13 mouse cellular contexts compared by ENCODE assay signal in the genomic region with DNA sequence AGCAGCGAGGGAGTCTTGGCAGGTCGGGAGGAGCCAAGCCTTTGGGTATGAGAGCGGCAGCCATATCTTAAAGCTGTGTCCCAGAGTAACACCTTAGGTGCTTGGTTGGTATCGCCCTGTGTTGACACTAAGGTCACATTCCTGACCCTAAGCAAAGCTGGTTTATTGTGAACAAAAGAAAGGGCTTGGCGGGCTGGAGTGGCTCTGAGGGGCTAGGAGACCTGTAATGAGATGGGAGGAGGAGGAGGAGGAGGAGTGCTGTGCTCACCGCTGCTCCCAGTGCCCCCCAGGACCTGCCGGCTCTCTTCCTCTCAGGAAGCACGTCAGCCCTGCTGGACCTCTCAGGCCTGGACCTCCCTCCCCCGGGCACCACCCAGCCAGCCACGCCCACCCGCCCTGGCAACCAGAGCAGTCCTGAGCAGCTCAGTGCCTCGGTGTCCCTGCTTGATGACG. TPM values are rescaled to one million over a fixed set of nuclear protein-coding genes. Genes with fewer than 3 reads are reported as not detected.
DNase-seq lines count a peak whose midpoint lies in the region; ATAC-seq and TF ChIP-seq lines count a peak whose summit lies in the region.
"Had no signal": no experiment of that assay in that cellular context is flagged by ENCODE, and none has a peak within 500 bp of the region (broad histone marks: within the 10 kb centered on the region; RNA-seq: fewer than 3 reads in every experiment).

No protein-coding gene starts in this region.

- H3K4me2 ChIP-seq in forebrain, embryonic 11.5 days (ENCODE audit: low read depth, low read length, severe bottlenecking): no peak overlapping the region
- H3K4me2 ChIP-seq in kidney, postnatal 0 days (ENCODE audit: low read length): no peak overlapping the region
- H3K4me2 ChIP-seq in limb, embryonic 11.5 days (ENCODE audit: low read depth, severe bottlenecking): no peak overlapping the region
- H3K4me2 ChIP-seq: limb, embryonic 15.5 days had no signal

- H3K27ac ChIP-seq in forebrain, embryonic 10.5 days: peak overlapping the region; percentile 74
- no peak overlapping the region for H3K27ac ChIP-seq in forebrain, embryonic 11.5 days (ENCODE audit: low read depth, low read length)
- no peak overlapping the region for H3K27ac ChIP-seq in kidney, postnatal 0 days
- 0 out of 2 replicates have a peak overlapping the region, but pooled peaks have one; percentile 30 for H3K27ac ChIP-seq in limb, embryonic 11.5 days (replicated peaks; ENCODE audit: low read depth, low read length)
- H3K27ac ChIP-seq: limb, embryonic 15.5 days had no signal

- peaks cover 49% of the 10 kb centered on the region for H3K4me1 ChIP-seq in forebrain, embryonic 10.5 days
- peaks cover 7% of the 10 kb centered on the region for H3K4me1 ChIP-seq in forebrain, embryonic 11.5 days (replicated peaks; ENCODE audit: control insufficient read depth, insufficient read depth, low read length)
- peaks cover 7% of the 10 kb centered on the region for H3K4me1 ChIP-seq in kidney, postnatal 0 days (replicated peaks; ENCODE audit: insufficient read depth, low read length)
- 0 out of 2 replicates have a peak, but pooled peaks cover 2% of the 10 kb centered on the region for H3K4me1 ChIP-seq in limb, embryonic 11.5 days (ENCODE audit: control insufficient read depth, insufficient read depth, low read length)

- no peak overlapping the region for H3K9ac ChIP-seq in forebrain, embryonic 11.5 days (ENCODE audit: low read length)
- no peak overlapping the region for H3K9ac ChIP-seq in kidney, postnatal 0 days (ENCODE audit: low read depth, low read length)
- H3K9ac ChIP-seq in limb, embryonic 11.5 days (ENCODE audit: low read length): no peak overlapping the region
- H3K9ac ChIP-seq: limb, embryonic 15.5 days had no signal

- WGBS in forebrain, embryonic 10.5 days: 26% methylated on average over 13 of the region's 13 CpGs
- 19% methylated on average over 13 of the region's 13 CpGs for WGBS in forebrain, embryonic 11.5 days
- WGBS in kidney, postnatal 0 days: 30% methylated on average over 13 of the region's 13 CpGs
- 39% methylated on average over 13 of the region's 13 CpGs for WGBS in limb, embryonic 11.5 days

- no peak for TF ChIP-seq CTCF in kidney, postnatal 0 days (IDR thresholded peaks at IDR 0.05; ENCODE audit: low read depth)

- peaks cover 97% of the 10 kb centered on the region for H3K36me3 ChIP-seq in forebrain, embryonic 10.5 days (replicated peaks)
- H3K36me3 ChIP-seq in forebrain, embryonic 11.5 days (ENCODE audit: control insufficient read depth, insufficient read depth, low read length): peaks cover 7% of the 10 kb centered on the region; the same call in 1 of the 2 replicates
- peaks cover 69% of the 10 kb centered on the region for H3K36me3 ChIP-seq in kidney, postnatal 0 days (ENCODE audit: insufficient read depth, low read length)
- H3K36me3 ChIP-seq in limb, embryonic 11.5 days (ENCODE audit: control insufficient read depth, insufficient read depth, low read length): peaks cover 31% of the 10 kb centered on the region

- peak overlapping the region; percentile 9; the same call in 1 of the 2 replicates for H3K4me3 ChIP-seq in forebrain, embryonic 10.5 days
- H3K4me3 ChIP-seq in forebrain, embryonic 11.5 days (ENCODE audit: low read depth, low read length): no peak overlapping the region
- H3K4me3 ChIP-seq in kidney, postnatal 0 days (replicated peaks; ENCODE audit: low read depth, low read length): no peak overlapping the region
- H3K4me3 ChIP-seq in limb, embryonic 11.5 days (ENCODE audit: low read depth, low read length): no peak overlapping the region
- H3K4me3 ChIP-seq: limb, embryonic 15.5 days had no signal

- H3K27me3 ChIP-seq in forebrain, embryonic 10.5 days (ENCODE audit: poor library complexity, severe bottlenecking): no peaks in the 10 kb centered on the region
- no peaks in the 10 kb centered on the region for H3K27me3 ChIP-seq in forebrain, embryonic 11.5 days (ENCODE audit: control insufficient read depth, insufficient read depth, low read length)
- H3K27me3 ChIP-seq in kidney, postnatal 0 days (ENCODE audit: insufficient read depth, low read length): no peaks in the 10 kb centered on the region
- H3K27me3 ChIP-seq in limb, embryonic 11.5 days (ENCODE audit: control insufficient read depth, insufficient read depth, low read length): no peaks in the 10 kb centered on the region
- H3K27me3 ChIP-seq: limb, embryonic 15.5 days had no signal

- H3K9me3 ChIP-seq in forebrain, embryonic 10.5 days: no peaks in the 10 kb centered on the region
- H3K9me3 ChIP-seq in forebrain, embryonic 11.5 days (ENCODE audit: control insufficient read depth, low read length): no peaks in the 10 kb centered on the region
- no peaks in the 10 kb centered on the region for H3K9me3 ChIP-seq in kidney, postnatal 0 days (replicated peaks; ENCODE audit: low read length)
- H3K9me3 ChIP-seq in limb, embryonic 11.5 days (ENCODE audit: control insufficient read depth, low read length): no peaks in the 10 kb centered on the region
- H3K9me3 ChIP-seq: limb, embryonic 15.5 days had no signal

- no peak for ATAC-seq in forebrain, embryonic 11.5 days (replicated peaks; ENCODE audit: low FRiP score)
- 0 out of 2 replicates have a peak, but pooled peaks have one; percentile 24 for ATAC-seq in kidney, postnatal 0 days (replicated peaks; ENCODE audit: low FRiP score, low read depth)
- ATAC-seq in limb, embryonic 11.5 days (ENCODE audit: insufficient number of reproducible peaks, low FRiP score, low TSS enrichment, low read depth): no peak
- ATAC-seq: forebrain, embryonic 14.5 days had no signal

- peak; percentile 30 for DNase-seq in forebrain, embryonic 10.5 days (ENCODE audit: extremely low spot score, low spot score)
- DNase-seq in forebrain, embryonic 11.5 days (ENCODE audit: low spot score): no peak
- peak; percentile 24 for DNase-seq in kidney, postnatal 0 days (ENCODE audit: low spot score)
- no peak for DNase-seq in kidney, postnatal 14 days
- DNase-seq in limb, embryonic 11.5 days (ENCODE audit: low spot score): no peak
- peak; percentile 61 for DNase-seq in lung, postnatal 36 days
- DNase-seq in thymus, postnatal 4 days: no peak
- DNase-seq in c-Kit-positive CD71-positive TER-119-positive erythroid progenitor cells, embryonic 14.5 days (ENCODE audit: low spot score): no peak
- DNase-seq: retina, postnatal 1 day had no signal

RNA-seq across cellular contexts. Expression of gene Gm49510, which starts 10.0 kb away (rescaled TPM):
- polyA plus RNA-seq in forebrain, embryonic 10.5 days (2016; fragmentation: Nextera tagmentation; extraction: Ambion mirVana): 0.23 and 0.35 TPM in 2 replicates
- 0.13 TPM in 1 of 2 replicates, not detected in the other for polyA plus RNA-seq in forebrain, embryonic 11.5 days (2014; fragmentation: Nextera tagmentation; extraction: Ambion mirVana)
- 0.30 TPM in 1 of 2 replicates, not detected in the other for polyA plus RNA-seq in kidney, postnatal 0 days (2015; fragmentation: Nextera tagmentation; extraction: Ambion mirVana)
- 0.92 and 1.0 TPM in 2 replicates for polyA plus RNA-seq in limb, embryonic 11.5 days (2014; fragmentation: Nextera tagmentation; extraction: Ambion mirVana)
- polyA plus RNA-seq: forebrain, embryonic 14.5 days; heart, embryonic 14.5 days; testis, adult 2 months had no signal

RNA-seq across cellular contexts. Expression of gene Sh3bp1, which starts 10.1 kb away (rescaled TPM):
- polyA plus RNA-seq in forebrain, embryonic 10.5 days (2016; fragmentation: Nextera tagmentation; extraction: Ambion mirVana): 21.0 and 21.5 TPM in 2 replicates
- polyA plus RNA-seq in forebrain, embryonic 11.5 days (2014; fragmentation: Nextera tagmentation; extraction: Ambion mirVana): 15.8 and 17.3 TPM in 2 replicates
- 19.6 and 24.6 TPM in 2 replicates for polyA plus RNA-seq in kidney, postnatal 0 days (2015; fragmentation: Nextera tagmentation; extraction: Ambion mirVana)
- 45.0 and 50.9 TPM in 2 replicates for polyA plus RNA-seq in limb, embryonic 11.5 days (2014; fragmentation: Nextera tagmentation; extraction: Ambion mirVana)

RNA-seq across cellular contexts. Expression of gene Gga1, which starts 12.4 kb away (rescaled TPM):
- 46.8 and 52.6 TPM in 2 replicates for polyA plus RNA-seq in forebrain, embryonic 10.5 days (2016; fragmentation: Nextera tagmentation; extraction: Ambion mirVana)
- 45.0 and 47.8 TPM in 2 replicates for polyA plus RNA-seq in forebrain, embryonic 11.5 days (2014; fragmentation: Nextera tagmentation; extraction: Ambion mirVana)
- 41.5 and 42.8 TPM in 2 replicates for polyA plus RNA-seq in kidney, postnatal 0 days (2015; fragmentation: Nextera tagmentation; extraction: Ambion mirVana)
- polyA plus RNA-seq in limb, embryonic 11.5 days (2014; fragmentation: Nextera tagmentation; extraction: Ambion mirVana): 30.9 and 32.7 TPM in 2 replicates

RNA-seq across cellular contexts. Expression of gene Pdxp, which starts 24.3 kb away (rescaled TPM):
- 26.1 and 26.9 TPM in 2 replicates for polyA plus RNA-seq in forebrain, embryonic 10.5 days (2016; fragmentation: Nextera tagmentation; extraction: Ambion mirVana)
- 37.2 and 49.2 TPM in 2 replicates for polyA plus RNA-seq in forebrain, embryonic 11.5 days (2014; fragmentation: Nextera tagmentation; extraction: Ambion mirVana)
- 7.1 and 7.8 TPM in 2 replicates for polyA plus RNA-seq in kidney, postnatal 0 days (2015; fragmentation: Nextera tagmentation; extraction: Ambion mirVana)
- polyA plus RNA-seq in limb, embryonic 11.5 days (2014; fragmentation: Nextera tagmentation; extraction: Ambion mirVana): 38.2 and 39.6 TPM in 2 replicates

RNA-seq across cellular contexts. Expression of gene Lgals2, which starts 34.1 kb away (rescaled TPM):
- not detected in 2 replicates for polyA plus RNA-seq in forebrain, embryonic 10.5 days (2016; fragmentation: Nextera tagmentation; extraction: Ambion mirVana)
- not detected in 2 replicates for polyA plus RNA-seq in forebrain, embryonic 11.5 days (2014; fragmentation: Nextera tagmentation; extraction: Ambion mirVana)
- 0.91 and 1.2 TPM in 2 replicates for polyA plus RNA-seq in kidney, postnatal 0 days (2015; fragmentation: Nextera tagmentation; extraction: Ambion mirVana)
- polyA plus RNA-seq in limb, embryonic 11.5 days (2014; fragmentation: Nextera tagmentation; extraction: Ambion mirVana): not detected in 2 replicates
- polyA plus RNA-seq: forebrain, embryonic 14.5 days; heart, embryonic 14.5 days had no signal

Comparison
In these comparisons a context has a peak if more than half of its experiments do, and no peak if none do; other contexts are left out.
1. DNase-seq: peak in forebrain, embryonic 10.5 days (single experiment), kidney, postnatal 0 days (single experiment) and lung, postnatal 36 days (single experiment); none in forebrain, embryonic 11.5 days (single experiment), kidney, postnatal 14 days (single experiment), limb, embryonic 11.5 days (single experiment), thymus, postnatal 4 days (single experiment) and c-Kit-positive CD71-positive TER-119-positive erythroid progenitor cells, embryonic 14.5 days (single experiment).
2. H3K27ac ChIP-seq: peak in forebrain, embryonic 10.5 days (single experiment) and limb, embryonic 11.5 days (single experiment); none in forebrain, embryonic 11.5 days (single experiment) and kidney, postnatal 0 days (single experiment).